Mouse (Mus musculus): ENCODE measurements around the gene Map2k1.

- TF ChIP-seq CTCF (IDR thresholded peaks at IDR 0.05) (no peak), POLR2A (IDR thresholded peaks at IDR 0.05; ENCODE audit: insufficient read depth, low read depth, low read length) (no peak)
These were observed 2.0 kb upstream of the Map2k1 start for GRCm38 (mm10) chr9:64255422-64255821.
